Mouse (Mus musculus): Measurements from ENCODE around the gene Gm45808.

GRCm38 (mm10) chr7:45436444-45436843 is 50.2 kb downstream of the Gm45808 start:
- TF ChIP-seq CTCF (IDR thresholded peaks at IDR 0.05) (no peak), EP300 (IDR thresholded peaks at IDR 0.05) (no peak)
